Mouse (Mus musculus) NIH3T3 (cell line): ENCODE data around the gene Cyp2c38.
"Not testable (repeated sequence)": the region's sequence is repeated elsewhere in the genome, so short reads cannot be mapped to it uniquely, and the experiment has no call there.

ENCODE experiments used
- DNase-seq: peaks from one replicate; pipeline ENCODE4 v3.0.0-alpha.2; 2012; ENCODE audit warnings: low read depth

Gene Cyp2c38

GRCm38 (mm10) chr19:39462941-39463340 is at the start of gene Cyp2c38:
Gene Cyp2c38, minus strand, starts transcription at chr19:39463075.
- no peak for DNase-seq

DNA sequence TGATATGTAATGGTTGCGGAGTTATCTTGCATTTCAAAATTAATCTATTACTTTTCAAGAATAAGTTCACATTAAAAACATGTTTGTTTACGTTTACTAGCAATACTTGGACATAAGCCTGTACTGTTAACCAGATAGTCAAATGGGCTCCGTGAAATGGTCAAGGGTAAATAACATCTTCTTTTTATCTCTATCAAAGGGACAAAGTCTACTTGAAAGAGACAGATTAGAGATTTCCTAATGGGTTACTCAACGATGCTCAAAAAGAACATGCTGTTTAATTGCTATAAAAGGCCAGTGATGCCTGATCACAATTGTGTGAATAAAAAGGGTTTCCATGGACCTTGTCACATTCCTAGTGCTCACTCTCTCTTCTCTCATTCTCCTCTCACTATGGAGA is 47.7 kb upstream of the Cyp2c38 start, which contains the start of gene Cyp2c39:
Cyp2c39 (plus strand) TSS at position 329 of the 400 bp plus-strand sequence.
- DNase-seq: no peak

DNA sequence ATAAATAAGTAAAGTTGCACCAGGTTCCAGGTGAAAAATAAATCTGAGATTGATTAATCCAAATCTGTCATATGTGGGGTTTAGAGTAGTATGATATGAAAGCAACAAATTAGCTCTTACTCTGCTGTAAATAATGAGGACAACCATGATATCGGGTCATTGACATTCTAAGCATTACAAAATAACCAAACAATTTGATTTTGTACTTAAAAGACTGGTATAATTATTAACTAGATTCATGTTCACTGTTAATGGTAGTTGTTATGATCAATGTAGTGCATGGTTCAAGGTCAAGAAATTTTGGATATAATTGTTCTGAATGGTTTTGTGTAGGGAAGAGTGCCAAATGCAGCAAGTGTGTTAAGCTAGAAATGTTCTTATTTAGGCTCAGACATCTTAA is 46.7 kb upstream of the Cyp2c38 start:
- DNase-seq: no peak

- no peak for DNase-seq
Measured at GRCm38 (mm10) chr19:39506341-39506740, 43.5 kb upstream of the Cyp2c38 start.

- not testable (repeated sequence) for DNase-seq
Measured at GRCm38 (mm10) chr19:39483961-39484360, 21.1 kb upstream of the Cyp2c38 start.

- DNase-seq: no peak
Measured at GRCm38 (mm10) chr19:39463923-39464322, 1.0 kb upstream of the Cyp2c38 start.
